Comparison of ENCODE assay signal across 17 mouse cellular contexts in genomic region chr6:118994272-118995061, GRCm38 (mm10).
DNase-seq lines count a peak whose midpoint lies in the region; TF ChIP-seq lines count a peak whose summit lies in the region.
"Had no signal": no experiment of that assay in that cellular context is flagged by ENCODE, and none has a peak within 500 bp of the region (broad histone marks: within the 10 kb centered on the region; RNA-seq: fewer than 3 reads in every experiment).

No protein-coding gene starts in this region.

- peak overlapping the region; percentile 5; the same call in 1 of the 2 replicates for H3K27ac ChIP-seq in layer of hippocampus, adult 2 months
- H3K27ac ChIP-seq: embryonic facial prominence, embryonic 10.5 days; embryonic facial prominence, embryonic 12.5 days; forebrain, embryonic 13.5 days; forebrain, embryonic 15.5 days had no signal

- H3K4me3 ChIP-seq in layer of hippocampus, adult 2 months: no peak overlapping the region
- H3K4me3 ChIP-seq: embryonic facial prominence, embryonic 10.5 days; embryonic facial prominence, embryonic 12.5 days; forebrain, embryonic 13.5 days; forebrain, embryonic 15.5 days had no signal

- DNase-seq in adrenal gland, adult (ENCODE audit: inconsistent age in 2 of 2, low spot score in 1 of 2): peak; percentile 48 to 85
- no peak for DNase-seq in adrenal gland, postnatal 4 days (ENCODE audit: low spot score in 2 of 2)
- DNase-seq in adrenal gland, adult 8-10 months: peak; percentile 63
- no peak for DNase-seq in adrenal gland, postnatal 14 days
- DNase-seq in layer of hippocampus, adult 2 months (ENCODE audit: low spot score in 2 of 2): no peak
- no peak for DNase-seq in layer of hippocampus, postnatal 10 days (ENCODE audit: low spot score in 2 of 2)
- DNase-seq: adrenal gland, postnatal 25 days; B cell, adult 2 months; cerebellum, adult 11-12 months; cerebellum, adult 9-10 months; cerebellum, postnatal 10 days; cerebellum, postnatal 25 days; forebrain, postnatal 0 days had no signal

- no peak for TF ChIP-seq CTCF in layer of hippocampus, adult 2 months (conservative IDR thresholded peaks at IDR 0.05)

Comparison
In these comparisons a context has a peak if more than half of its experiments do, and no peak if none do; other contexts are left out.
1. DNase-seq: peak in adrenal gland, adult (2 of 2) and adrenal gland, adult 8-10 months (single experiment); none in adrenal gland, postnatal 4 days (0 of 2), adrenal gland, postnatal 14 days (single experiment), layer of hippocampus, adult 2 months (0 of 2) and layer of hippocampus, postnatal 10 days (0 of 2).